Mouse (Mus musculus): ENCODE data around the gene Gm28845. TPM values are rescaled to one million over a fixed set of nuclear protein-coding genes. Genes with fewer than 3 reads are reported as not detected.

Gene Gm28845
- 0.29 TPM in 1 of 2 replicates, not detected in the other for polyA plus RNA-seq (2014; fragmentation: Nextera tagmentation; extraction: Ambion mirVana)

DNA sequence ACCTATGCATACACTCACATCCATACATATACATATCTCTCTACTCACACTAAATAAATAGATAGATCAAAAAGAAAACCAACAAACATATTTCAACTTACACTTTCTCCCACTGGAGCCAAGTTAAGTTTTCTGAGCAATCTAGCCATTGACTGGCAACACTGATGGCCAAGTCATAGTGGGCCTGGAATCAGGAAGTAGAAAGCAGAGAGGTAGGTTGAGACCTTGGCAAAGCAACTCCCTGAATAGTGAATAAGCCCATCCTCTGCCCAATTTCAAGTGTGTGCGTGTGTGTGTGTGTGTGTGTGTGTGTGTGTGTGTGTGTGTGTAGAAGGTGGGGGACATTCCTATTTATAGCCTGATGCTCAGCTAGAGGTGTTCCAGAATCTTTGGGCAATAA, at the start of gene Gm28845:
TSS of gene Gm28845 (minus strand) at position 121 of the 400 bp plus-strand sequence.
- ATAC-seq (ENCODE audit: low FRiP score) (no peak), DNase-seq (ENCODE audit: low spot score) (no peak)
- no peak within 1 kb of the TSS for H3K4me2 ChIP-seq (replicated peaks)
- H3K27ac ChIP-seq: no peak within 1 kb of the TSS
- H3K4me3 ChIP-seq (replicated peaks; ENCODE audit: low read length): no peak within 1 kb of the TSS
- H3K9ac ChIP-seq: no peak within 1 kb of the TSS
- no peaks in the 10 kb centered on the region for H3K4me1 ChIP-seq (replicated peaks; ENCODE audit: control insufficient read depth, insufficient read depth, low read length)
- 88% methylated on average over 1 of the region's 1 CpGs for WGBS
- no peaks in the 10 kb centered on the region for H3K36me3 ChIP-seq (replicated peaks; ENCODE audit: control insufficient read depth, insufficient read depth)
- no peaks in the 10 kb centered on the region for H3K27me3 ChIP-seq (ENCODE audit: control insufficient read depth, insufficient read depth, low read length)
- no peaks in the 10 kb centered on the region for H3K9me3 ChIP-seq (ENCODE audit: control insufficient read depth, low read length)

DNA sequence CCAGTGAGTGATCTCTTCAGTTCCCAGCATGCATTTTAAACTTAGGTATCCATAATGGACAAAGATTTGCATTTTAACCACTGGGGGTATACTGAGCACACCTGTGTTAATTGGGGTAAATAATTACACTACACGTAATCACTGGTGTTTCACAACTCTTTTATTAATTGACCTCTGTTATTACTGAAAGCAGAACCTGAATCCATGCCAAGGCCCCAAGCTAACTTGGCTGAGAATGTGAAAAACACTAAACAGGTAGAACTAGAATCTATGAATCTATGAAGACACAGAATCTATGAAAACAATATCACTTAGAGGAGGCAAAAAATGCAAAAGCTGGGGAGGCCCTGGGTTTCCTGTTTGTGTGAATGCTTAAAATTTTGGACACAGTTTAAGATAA, 48.1 kb upstream of the Gm28845 start:
- Histone ChIP-seq H3K27me3 (ENCODE audit: control insufficient read depth, insufficient read depth, low read length) (no peaks in the 10 kb centered on the region), H3K9me3 (ENCODE audit: control insufficient read depth, low read length) (no peaks in the 10 kb centered on the region), H3K4me3 (replicated peaks; ENCODE audit: low read length) (no peak overlapping the region), H3K27ac (no peak overlapping the region), H3K9ac (no peak overlapping the region), H3K36me3 (replicated peaks; ENCODE audit: control insufficient read depth, insufficient read depth) (peaks cover 96% of the 10 kb centered on the region), H3K4me2 (replicated peaks) (no peak overlapping the region), H3K4me1 (replicated peaks; ENCODE audit: control insufficient read depth, insufficient read depth, low read length) (no peaks in the 10 kb centered on the region)
- 92% methylated on average over 1 of the region's 1 CpGs for WGBS
- DNase-seq (ENCODE audit: low spot score) (no peak), ATAC-seq (ENCODE audit: low FRiP score) (no peak)

DNA sequence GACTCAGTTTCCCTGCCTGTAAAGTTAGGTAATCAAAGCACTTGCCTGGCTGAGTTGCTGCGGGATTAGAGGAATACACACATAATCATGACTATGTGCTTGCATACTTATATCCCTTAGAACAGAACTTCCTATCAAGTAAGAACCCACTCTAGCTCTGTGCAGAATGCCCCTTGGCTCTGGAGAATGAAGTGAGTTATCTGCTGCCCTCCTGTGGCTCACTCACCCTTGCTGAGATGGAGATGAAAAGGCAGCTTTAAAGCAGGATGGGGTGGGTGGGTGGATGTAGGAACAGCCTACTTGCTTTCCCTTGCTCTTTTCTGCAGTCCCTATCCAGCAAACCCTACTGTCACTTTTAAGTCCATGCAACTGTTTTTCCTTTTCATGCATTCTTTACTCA, 42.9 kb upstream of the Gm28845 start:
- Histone ChIP-seq H3K4me3 (replicated peaks; ENCODE audit: low read length) (no peak overlapping the region), H3K27me3 (ENCODE audit: control insufficient read depth, insufficient read depth, low read length) (no peaks in the 10 kb centered on the region), H3K4me2 (replicated peaks) (no peak overlapping the region), H3K36me3 (replicated peaks; ENCODE audit: control insufficient read depth, insufficient read depth) (peaks cover 98% of the 10 kb centered on the region), H3K27ac (no peak overlapping the region), H3K9ac (no peak overlapping the region), H3K4me1 (replicated peaks; ENCODE audit: control insufficient read depth, insufficient read depth, low read length) (no peaks in the 10 kb centered on the region), H3K9me3 (ENCODE audit: control insufficient read depth, low read length) (no peaks in the 10 kb centered on the region)
- WGBS: 100% methylated on average over 1 of the region's 1 CpGs
- no peak for ATAC-seq (ENCODE audit: low FRiP score)
- no peak for DNase-seq (ENCODE audit: low spot score)

DNA sequence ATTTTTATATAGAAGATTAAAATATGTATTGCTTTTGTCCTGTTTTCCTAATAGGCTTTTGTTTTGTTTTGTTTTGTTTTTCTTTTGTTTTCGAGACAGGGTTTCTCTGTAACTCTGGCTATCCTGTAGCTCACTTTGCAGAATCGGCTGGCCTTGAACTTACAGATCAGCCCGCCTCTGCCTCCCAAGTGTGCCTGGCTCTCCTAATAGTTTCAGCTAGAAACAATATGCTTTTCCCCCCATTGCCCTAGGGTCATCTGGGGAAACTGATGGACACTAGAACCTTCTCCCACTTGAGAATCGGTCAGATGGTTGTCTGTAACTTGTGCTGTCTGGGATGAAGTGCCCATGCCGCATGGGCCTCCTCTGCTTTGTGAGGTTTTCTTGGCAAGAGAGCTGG, 36.8 kb upstream of the Gm28845 start:
- Histone ChIP-seq H3K4me2 (replicated peaks) (no peak overlapping the region), H3K9me3 (ENCODE audit: control insufficient read depth, low read length) (no peaks in the 10 kb centered on the region), H3K27me3 (ENCODE audit: control insufficient read depth, insufficient read depth, low read length) (no peaks in the 10 kb centered on the region), H3K4me3 (replicated peaks; ENCODE audit: low read length) (no peak overlapping the region), H3K36me3 (replicated peaks; ENCODE audit: control insufficient read depth, insufficient read depth) (peaks cover 44% of the 10 kb centered on the region), H3K27ac (no peak overlapping the region), H3K9ac (no peak overlapping the region), H3K4me1 (replicated peaks; ENCODE audit: control insufficient read depth, insufficient read depth, low read length) (no peaks in the 10 kb centered on the region)
- ATAC-seq (ENCODE audit: low FRiP score) (no peak), DNase-seq (ENCODE audit: low spot score) (no peak)
- WGBS: 97% methylated on average over 5 of the region's 5 CpGs

DNA sequence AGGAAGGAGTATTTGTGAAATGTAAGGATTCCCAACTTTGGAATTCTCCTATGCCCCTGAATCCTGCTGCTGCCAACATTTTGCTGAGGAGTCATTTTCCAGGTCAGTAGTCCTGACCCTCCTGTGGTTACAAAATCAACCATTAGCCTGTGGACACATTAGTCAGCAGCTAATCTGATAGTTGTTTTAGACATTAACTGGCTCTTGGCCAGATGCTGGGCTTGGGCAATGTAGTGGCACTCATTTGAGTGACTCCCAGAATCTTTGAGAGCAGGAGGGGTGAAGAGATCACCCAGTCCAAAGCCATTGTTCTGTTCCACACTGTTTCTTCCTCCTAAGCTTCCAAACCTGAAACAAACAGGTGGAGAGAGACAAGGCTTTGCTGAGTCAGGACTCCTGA, 35.5 kb upstream of the Gm28845 start:
- Histone ChIP-seq H3K4me3 (replicated peaks; ENCODE audit: low read length) (no peak overlapping the region), H3K4me1 (replicated peaks; ENCODE audit: control insufficient read depth, insufficient read depth, low read length) (no peaks in the 10 kb centered on the region), H3K36me3 (replicated peaks; ENCODE audit: control insufficient read depth, insufficient read depth) (peaks cover 31% of the 10 kb centered on the region), H3K9ac (no peak overlapping the region), H3K27me3 (ENCODE audit: control insufficient read depth, insufficient read depth, low read length) (no peaks in the 10 kb centered on the region), H3K27ac (no peak overlapping the region), H3K4me2 (replicated peaks) (no peak overlapping the region), H3K9me3 (ENCODE audit: control insufficient read depth, low read length) (no peaks in the 10 kb centered on the region)
- no peak for ATAC-seq (ENCODE audit: low FRiP score)
- DNase-seq (ENCODE audit: low spot score): no peak

DNA sequence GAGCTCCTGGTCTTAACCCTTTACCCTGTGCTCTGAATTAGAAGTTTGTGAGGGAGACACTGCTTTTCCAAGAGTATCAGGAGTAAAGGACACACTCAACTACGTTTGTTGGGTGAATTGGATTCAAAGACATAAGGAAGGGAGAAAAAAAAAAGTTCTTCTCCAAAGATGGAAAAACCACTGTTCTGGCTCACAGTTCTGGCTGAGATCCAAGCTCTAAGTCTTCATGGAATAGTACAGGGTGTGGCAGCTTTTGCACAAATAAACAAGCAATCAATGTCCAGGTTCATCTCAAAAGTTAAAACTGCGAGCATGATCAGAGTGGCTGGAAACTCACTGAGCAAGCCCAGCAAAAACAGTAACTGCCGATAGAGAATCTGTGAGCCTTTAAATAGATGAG, 28.6 kb upstream of the Gm28845 start:
- no peak for ATAC-seq (ENCODE audit: low FRiP score)
- no peaks in the 10 kb centered on the region for H3K4me1 ChIP-seq (replicated peaks; ENCODE audit: control insufficient read depth, insufficient read depth, low read length)
- no peak for DNase-seq (ENCODE audit: low spot score)
- H3K9me3 ChIP-seq (ENCODE audit: control insufficient read depth, low read length): no peaks in the 10 kb centered on the region
- no peak overlapping the region for H3K4me2 ChIP-seq (replicated peaks)
- no peaks in the 10 kb centered on the region for H3K27me3 ChIP-seq (ENCODE audit: control insufficient read depth, insufficient read depth, low read length)
- H3K9ac ChIP-seq: no peak overlapping the region
- 81% methylated on average over 3 of the region's 3 CpGs for WGBS
- H3K36me3 ChIP-seq (replicated peaks; ENCODE audit: control insufficient read depth, insufficient read depth): no peaks in the 10 kb centered on the region
- no peak overlapping the region for H3K4me3 ChIP-seq (replicated peaks; ENCODE audit: low read length)
- H3K27ac ChIP-seq: no peak overlapping the region

DNA sequence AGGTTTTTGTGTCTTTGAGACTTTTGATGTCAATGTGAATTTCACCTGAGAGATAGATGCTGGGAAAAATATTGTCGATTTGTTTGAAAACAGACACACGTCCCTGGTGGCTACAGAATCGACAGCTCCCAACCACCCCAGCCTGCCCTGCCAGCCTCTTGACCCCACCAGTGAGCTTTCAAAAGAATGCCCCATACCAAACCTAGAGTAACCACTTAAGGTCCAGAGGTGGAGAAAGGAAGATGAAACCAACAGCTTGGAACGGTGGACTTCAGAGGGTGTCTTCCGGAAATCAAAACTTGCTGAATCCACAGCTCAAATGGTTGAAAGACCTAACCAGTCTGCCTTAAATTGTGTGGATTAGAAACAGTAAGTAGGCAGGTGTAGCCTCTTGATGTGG, 28.0 kb upstream of the Gm28845 start:
- WGBS: 95% methylated on average over 5 of the region's 5 CpGs
- H3K27ac ChIP-seq: no peak overlapping the region
- H3K4me1 ChIP-seq (replicated peaks; ENCODE audit: control insufficient read depth, insufficient read depth, low read length): no peaks in the 10 kb centered on the region
- no peaks in the 10 kb centered on the region for H3K27me3 ChIP-seq (ENCODE audit: control insufficient read depth, insufficient read depth, low read length)
- no peak overlapping the region for H3K4me2 ChIP-seq (replicated peaks)
- ATAC-seq (ENCODE audit: low FRiP score) (no peak), DNase-seq (ENCODE audit: low spot score) (no peak)
- no peaks in the 10 kb centered on the region for H3K9me3 ChIP-seq (ENCODE audit: control insufficient read depth, low read length)
- no peak overlapping the region for H3K4me3 ChIP-seq (replicated peaks; ENCODE audit: low read length)
- no peaks in the 10 kb centered on the region for H3K36me3 ChIP-seq (replicated peaks; ENCODE audit: control insufficient read depth, insufficient read depth)
- no peak overlapping the region for H3K9ac ChIP-seq

DNA sequence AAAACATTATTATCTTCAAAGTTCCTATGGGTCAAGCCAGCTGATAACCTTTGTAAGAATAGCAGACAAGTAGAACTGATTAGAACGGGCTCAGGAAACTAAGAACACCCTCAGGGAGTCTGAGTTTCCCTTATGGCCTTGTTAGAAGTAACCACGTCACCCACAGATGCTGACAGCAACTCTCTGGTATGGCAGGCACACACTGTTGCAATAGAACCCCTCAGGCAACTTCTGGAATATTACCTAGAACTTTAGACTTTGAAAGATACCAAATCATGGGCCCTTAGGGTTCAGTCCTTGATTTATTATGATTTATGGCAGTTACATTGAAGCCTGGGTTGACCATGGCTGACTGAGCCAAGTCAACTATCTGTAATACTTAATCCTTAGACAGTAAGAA, 27.2 kb upstream of the Gm28845 start:
- Histone ChIP-seq H3K9me3 (ENCODE audit: control insufficient read depth, low read length) (0 out of 2 replicates have a peak, but pooled peaks cover 3% of the 10 kb centered on the region), H3K27me3 (ENCODE audit: control insufficient read depth, insufficient read depth, low read length) (no peaks in the 10 kb centered on the region), H3K9ac (no peak overlapping the region), H3K27ac (no peak overlapping the region), H3K4me3 (replicated peaks; ENCODE audit: low read length) (no peak overlapping the region), H3K36me3 (replicated peaks; ENCODE audit: control insufficient read depth, insufficient read depth) (no peaks in the 10 kb centered on the region), H3K4me2 (replicated peaks) (no peak overlapping the region), H3K4me1 (replicated peaks; ENCODE audit: control insufficient read depth, insufficient read depth, low read length) (no peaks in the 10 kb centered on the region)
- ATAC-seq (ENCODE audit: low FRiP score): no peak
- no peak for DNase-seq (ENCODE audit: low spot score)
- WGBS: 79% methylated on average over 2 of the region's 2 CpGs

DNA sequence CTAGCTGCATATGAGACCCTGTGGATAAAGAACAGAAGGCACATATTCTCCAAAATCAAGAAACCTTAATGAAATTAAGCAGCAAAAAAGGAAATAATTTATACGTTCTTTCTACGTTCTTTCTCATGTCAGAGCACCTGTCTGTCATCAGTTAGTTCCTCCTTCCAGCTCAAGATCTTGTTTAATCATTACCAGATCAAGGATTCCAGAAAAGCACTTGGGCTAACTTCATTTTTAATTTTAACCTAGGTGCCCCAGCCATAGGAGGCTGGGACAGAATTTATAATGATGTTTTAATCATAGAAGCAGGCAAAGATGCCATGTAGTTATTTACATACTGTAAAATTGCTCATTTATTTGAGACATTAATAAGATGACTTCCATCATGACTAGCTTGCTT, 25.4 kb upstream of the Gm28845 start:
- Histone ChIP-seq H3K4me1 (replicated peaks; ENCODE audit: control insufficient read depth, insufficient read depth, low read length) (no peaks in the 10 kb centered on the region), H3K36me3 (replicated peaks; ENCODE audit: control insufficient read depth, insufficient read depth) (no peaks in the 10 kb centered on the region), H3K9me3 (ENCODE audit: control insufficient read depth, low read length) (0 out of 2 replicates have a peak, but pooled peaks cover 3% of the 10 kb centered on the region), H3K27ac (no peak overlapping the region), H3K27me3 (ENCODE audit: control insufficient read depth, insufficient read depth, low read length) (no peaks in the 10 kb centered on the region), H3K4me3 (replicated peaks; ENCODE audit: low read length) (no peak overlapping the region), H3K9ac (no peak overlapping the region), H3K4me2 (replicated peaks) (no peak overlapping the region)
- ATAC-seq (ENCODE audit: low FRiP score) (no peak), DNase-seq (ENCODE audit: low spot score) (no peak)
- WGBS: 90% methylated on average over 2 of the region's 2 CpGs

DNA sequence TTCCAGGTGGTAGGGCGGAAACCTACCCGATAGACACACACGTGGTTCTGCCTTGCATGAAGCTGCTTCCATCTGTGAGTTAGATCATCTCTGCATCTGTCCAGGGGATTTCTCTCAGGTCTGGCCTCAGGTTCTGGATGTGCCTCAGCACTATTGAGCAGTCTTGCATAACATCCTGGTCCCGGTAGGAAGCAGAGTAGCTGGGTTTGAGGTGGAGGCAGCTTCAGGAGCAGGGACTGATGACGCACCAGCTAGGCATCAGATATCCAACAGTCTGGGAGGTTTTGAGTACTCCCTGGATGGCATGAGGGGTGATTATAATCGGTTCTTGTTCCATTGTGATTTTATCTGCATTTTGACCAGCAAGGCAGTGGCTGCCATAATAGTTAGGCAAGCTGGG, 18.2 kb upstream of the Gm28845 start:
- no peak for ATAC-seq (ENCODE audit: low FRiP score)
- 0 out of 2 replicates have a peak, but pooled peaks cover 3% of the 10 kb centered on the region for H3K9me3 ChIP-seq (ENCODE audit: control insufficient read depth, low read length)
- 88% methylated on average over 6 of the region's 6 CpGs for WGBS

More for the DNA sequence above, 18.2 kb upstream of the Gm28845 start:
- Histone ChIP-seq H3K4me3 (replicated peaks; ENCODE audit: low read length) (no peak overlapping the region), H3K4me2 (replicated peaks) (no peak overlapping the region), H3K27ac (no peak overlapping the region), H3K9ac (no peak overlapping the region), H3K27me3 (ENCODE audit: control insufficient read depth, insufficient read depth, low read length) (no peaks in the 10 kb centered on the region), H3K36me3 (replicated peaks; ENCODE audit: control insufficient read depth, insufficient read depth) (no peaks in the 10 kb centered on the region), H3K4me1 (replicated peaks; ENCODE audit: control insufficient read depth, insufficient read depth, low read length) (no peaks in the 10 kb centered on the region)
- DNase-seq (ENCODE audit: low spot score): no peak

Measured in hindbrain, embryonic 14.5 days (tissue).